ENCODE assay signal across 27 mouse cellular contexts in the genomic region with DNA sequence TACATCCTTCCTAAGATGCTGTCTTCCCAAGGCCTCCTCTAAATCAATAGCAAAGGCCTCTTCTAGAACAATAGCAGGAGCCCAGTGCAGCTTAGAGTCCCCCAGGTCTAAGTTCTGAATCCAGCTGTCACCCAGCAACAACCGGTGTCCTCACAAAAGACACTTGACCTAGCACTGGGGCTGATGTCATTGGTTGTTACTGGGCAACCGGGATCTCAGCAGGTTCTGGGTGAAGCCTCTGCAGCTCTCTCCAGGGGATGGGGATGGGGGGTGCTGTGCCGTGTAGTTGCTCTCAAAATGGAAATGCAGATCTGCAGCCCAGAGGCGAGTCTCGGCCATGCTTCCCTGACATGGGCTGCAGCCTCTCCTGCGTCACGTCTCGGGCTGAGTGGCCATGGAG. TPM values are rescaled to one million over a fixed set of nuclear protein-coding genes. Genes with fewer than 3 reads are reported as not detected.
DNase-seq lines count a peak whose midpoint lies in the region; ATAC-seq and TF ChIP-seq lines count a peak whose summit lies in the region.
"Had no signal": no experiment of that assay in that cellular context is flagged by ENCODE, and none has a peak within 500 bp of the region (broad histone marks: within the 10 kb centered on the region; RNA-seq: fewer than 3 reads in every experiment).

No protein-coding gene starts in this region.

- H3K27ac ChIP-seq in layer of hippocampus, adult 2 months: peak overlapping the region; percentile 70
- peak overlapping the region; percentile 74 for H3K27ac ChIP-seq in hindbrain, embryonic 10.5 days
- peak overlapping the region; percentile 34; the same call in 1 of the 2 replicates for H3K27ac ChIP-seq in hindbrain, embryonic 16.5 days (ENCODE audit: low read depth, low read length)
- H3K27ac ChIP-seq in midbrain, embryonic 16.5 days (ENCODE audit: low read length): peak overlapping the region; percentile 43; the same call in 1 of the 2 replicates
- H3K27ac ChIP-seq: embryonic facial prominence, embryonic 12.5 days; limb, embryonic 10.5 days; liver, embryonic 12.5 days; stomach, postnatal 0 days had no signal

- WGBS in hindbrain, embryonic 10.5 days: 58% methylated on average over 8 of the region's 8 CpGs
- 34% methylated on average over 8 of the region's 8 CpGs for WGBS in hindbrain, embryonic 16.5 days
- 26% methylated on average over 8 of the region's 8 CpGs for WGBS in midbrain, embryonic 16.5 days

- H3K4me3 ChIP-seq in layer of hippocampus, adult 2 months: no peak overlapping the region
- H3K4me3 ChIP-seq in hindbrain, embryonic 10.5 days: no peak overlapping the region
- H3K4me3 ChIP-seq in hindbrain, embryonic 16.5 days (ENCODE audit: low read length): no peak overlapping the region
- no peak overlapping the region for H3K4me3 ChIP-seq in midbrain, embryonic 16.5 days (ENCODE audit: low read depth, low read length)
- H3K4me3 ChIP-seq: embryonic facial prominence, embryonic 12.5 days; limb, embryonic 10.5 days; liver, embryonic 12.5 days; myocyte had no signal

- no peak for DNase-seq in layer of hippocampus, adult 2 months (ENCODE audit: low spot score in 2 of 2)
- DNase-seq in layer of hippocampus, adult 18-20 months (ENCODE audit: low spot score in 2 of 2): no peak
- DNase-seq in hindbrain, embryonic 10.5 days (ENCODE audit: low spot score): peak; percentile 17
- DNase-seq in gastrocnemius, postnatal 4 days (ENCODE audit: low spot score in 2 of 2): no peak
- no peak for DNase-seq in heart, adult 9 months (ENCODE audit: low spot score in 2 of 2)
- no peak for DNase-seq in spleen, postnatal 10 days (ENCODE audit: low spot score in 2 of 2)
- DNase-seq: adrenal gland, postnatal 25 days; cerebellum, adult 9-10 months; gastrocnemius, postnatal 10 days; kidney, adult 9 months; kidney, postnatal 36 days; layer of hippocampus, postnatal 36 days; right cerebral cortex, postnatal 25 days; thymus, postnatal 4 days had no signal

- H3K4me2 ChIP-seq in hindbrain, embryonic 16.5 days (ENCODE audit: low read length): no peak overlapping the region
- H3K4me2 ChIP-seq in midbrain, embryonic 16.5 days (ENCODE audit: low read length): no peak overlapping the region
- H3K4me2 ChIP-seq: embryonic facial prominence, embryonic 12.5 days; liver, embryonic 12.5 days had no signal

- peaks cover 41% of the 10 kb centered on the region for H3K4me1 ChIP-seq in hindbrain, embryonic 10.5 days (replicated peaks)
- peaks cover 3% of the 10 kb centered on the region; the same call in 1 of the 2 replicates for H3K4me1 ChIP-seq in hindbrain, embryonic 16.5 days (ENCODE audit: control insufficient read depth, insufficient read depth, low read depth, low read length)
- H3K4me1 ChIP-seq in midbrain, embryonic 16.5 days (ENCODE audit: control insufficient read depth, insufficient read depth, low read length): peaks cover 3% of the 10 kb centered on the region; the same call in 1 of the 2 replicates
- H3K4me1 ChIP-seq: embryonic facial prominence, embryonic 12.5 days; liver, embryonic 12.5 days had no signal

- no peaks in the 10 kb centered on the region for H3K9me3 ChIP-seq in hindbrain, embryonic 10.5 days
- H3K9me3 ChIP-seq in hindbrain, embryonic 16.5 days (ENCODE audit: control insufficient read depth, low read length): no peaks in the 10 kb centered on the region
- no peaks in the 10 kb centered on the region for H3K9me3 ChIP-seq in midbrain, embryonic 16.5 days (replicated peaks; ENCODE audit: control insufficient read depth, low read length, poor library complexity, severe bottlenecking)
- H3K9me3 ChIP-seq: embryonic facial prominence, embryonic 12.5 days; limb, embryonic 10.5 days; liver, embryonic 12.5 days had no signal

- H3K9ac ChIP-seq in hindbrain, embryonic 16.5 days (ENCODE audit: low read depth, low read length): no peak overlapping the region; the same call in 1 of the 2 replicates
- H3K9ac ChIP-seq in midbrain, embryonic 16.5 days (ENCODE audit: low read depth, low read length): no peak overlapping the region
- H3K9ac ChIP-seq: embryonic facial prominence, embryonic 12.5 days; liver, embryonic 12.5 days had no signal

- H3K27me3 ChIP-seq in hindbrain, embryonic 10.5 days (ENCODE audit: insufficient read depth, poor library complexity, severe bottlenecking): peaks cover 31% of the 10 kb centered on the region
- H3K27me3 ChIP-seq in hindbrain, embryonic 16.5 days (replicated peaks; ENCODE audit: control insufficient read depth, insufficient read depth, low read length): no peaks in the 10 kb centered on the region
- H3K27me3 ChIP-seq in midbrain, embryonic 16.5 days (ENCODE audit: control insufficient read depth, insufficient read depth, low read depth, low read length): no peaks in the 10 kb centered on the region

- 0 out of 2 replicates have a peak, but pooled peaks have one; percentile 26 for ATAC-seq in hindbrain, embryonic 16.5 days
- ATAC-seq in midbrain, embryonic 16.5 days: peak; percentile 57; the same call in 1 of the 2 replicates
- ATAC-seq: activated CD4-positive, CD25-positive, alpha-beta regulatory T cell, adult 4 months; forebrain, embryonic 16.5 days; liver, embryonic 12.5 days; Patski had no signal

- no peaks in the 10 kb centered on the region for H3K36me3 ChIP-seq in hindbrain, embryonic 10.5 days
- H3K36me3 ChIP-seq in hindbrain, embryonic 16.5 days (ENCODE audit: control insufficient read depth, insufficient read depth, low read length): peaks cover 4% of the 10 kb centered on the region
- H3K36me3 ChIP-seq in midbrain, embryonic 16.5 days (ENCODE audit: control insufficient read depth, insufficient read depth, low read length): peaks cover 2% of the 10 kb centered on the region; the same call in 1 of the 2 replicates
- H3K36me3 ChIP-seq: embryonic facial prominence, embryonic 12.5 days; limb, embryonic 10.5 days; liver, embryonic 12.5 days had no signal

- TF ChIP-seq CTCF in layer of hippocampus, adult 2 months (conservative IDR thresholded peaks at IDR 0.05): no peak

RNA-seq across cellular contexts. Expression of a gene that starts 10.2 kb away (rescaled TPM):
- total RNA-seq in layer of hippocampus, adult 2 months (2021): 10 to 100 TPM; 55.5 to 64.8 TPM
- 10 to 100 TPM; 61.7 to 68.7 TPM for total RNA-seq in layer of hippocampus, adult 18-20 months (2021)
- 68.0 and 83.0 TPM in 2 replicates for polyA plus RNA-seq in hindbrain, embryonic 10.5 days (2016; fragmentation: Nextera tagmentation; extraction: Ambion mirVana)
- polyA plus RNA-seq in hindbrain, embryonic 16.5 days (2015; fragmentation: Nextera tagmentation; extraction: Ambion mirVana): 61.8 and 64.9 TPM in 2 replicates
- polyA plus RNA-seq in midbrain, embryonic 16.5 days (2015; fragmentation: Nextera tagmentation; extraction: Ambion mirVana): 69.0 and 76.5 TPM in 2 replicates
- total RNA-seq in gastrocnemius, postnatal 4 days (2021): 10 to 100 TPM; 19.0 to 19.2 TPM

RNA-seq across cellular contexts. Expression of a gene that starts 16.8 kb away (rescaled TPM):
- total RNA-seq in layer of hippocampus, adult 2 months (2021): 100 to 1,000 TPM; 756 to 804 TPM
- total RNA-seq in layer of hippocampus, adult 18-20 months (2021): 100 to 1,000 TPM; 714 to 740 TPM
- polyA plus RNA-seq in hindbrain, embryonic 10.5 days (2016; fragmentation: Nextera tagmentation; extraction: Ambion mirVana): 2.2 and 4.6 TPM in 2 replicates
- polyA plus RNA-seq in hindbrain, embryonic 16.5 days (2015; fragmentation: Nextera tagmentation; extraction: Ambion mirVana): 44.1 and 58.7 TPM in 2 replicates
- polyA plus RNA-seq in midbrain, embryonic 16.5 days (2015; fragmentation: Nextera tagmentation; extraction: Ambion mirVana): 55.0 and 62.1 TPM in 2 replicates
- 1 to 10 TPM; 7.7 to 8.2 TPM for total RNA-seq in gastrocnemius, postnatal 4 days (2021)

RNA-seq across cellular contexts. Expression of a gene that starts 45.5 kb away (rescaled TPM):
- 10 to 100 TPM; 29.2 to 34.8 TPM for total RNA-seq in layer of hippocampus, adult 2 months (2021)
- total RNA-seq in layer of hippocampus, adult 18-20 months (2021): 10 to 100 TPM; 31.9 to 32.8 TPM
- polyA plus RNA-seq in hindbrain, embryonic 10.5 days (2016; fragmentation: Nextera tagmentation; extraction: Ambion mirVana): 2.0 and 5.0 TPM in 2 replicates
- polyA plus RNA-seq in hindbrain, embryonic 16.5 days (2015; fragmentation: Nextera tagmentation; extraction: Ambion mirVana): 4.6 and 4.7 TPM in 2 replicates
- polyA plus RNA-seq in midbrain, embryonic 16.5 days (2015; fragmentation: Nextera tagmentation; extraction: Ambion mirVana): 5.7 and 6.0 TPM in 2 replicates
- 10 to 100 TPM; 60.4 to 61.3 TPM for total RNA-seq in gastrocnemius, postnatal 4 days (2021)

RNA-seq across cellular contexts. Expression of a gene that starts 46.2 kb away (rescaled TPM):
- 10 to 100 TPM; 11.9 to 22.4 TPM for total RNA-seq in layer of hippocampus, adult 2 months (2021)
- total RNA-seq in layer of hippocampus, adult 18-20 months (2021): 10 to 100 TPM; 10.9 to 18.8 TPM
- 0.14 and 0.17 TPM in 2 replicates for polyA plus RNA-seq in hindbrain, embryonic 10.5 days (2016; fragmentation: Nextera tagmentation; extraction: Ambion mirVana)
- 0.41 and 0.67 TPM in 2 replicates for polyA plus RNA-seq in hindbrain, embryonic 16.5 days (2015; fragmentation: Nextera tagmentation; extraction: Ambion mirVana)
- 0.74 and 1.3 TPM in 2 replicates for polyA plus RNA-seq in midbrain, embryonic 16.5 days (2015; fragmentation: Nextera tagmentation; extraction: Ambion mirVana)
- 1 to 10 TPM; 1.3 to 1.5 TPM for total RNA-seq in gastrocnemius, postnatal 4 days (2021)
- total RNA-seq: megakaryocyte progenitor cell, adult 5-6 weeks had no signal
- polyA plus RNA-seq: activated CD4-positive, CD25-positive, alpha-beta regulatory T cell, adult 4 months; C2C12; forebrain, embryonic 16.5 days; heart, postnatal 0 days; limb, embryonic 10.5 days; liver, embryonic 12.5 days; stomach, postnatal 0 days had no signal

RNA-seq across cellular contexts. Expression of a gene that starts 46.7 kb away (rescaled TPM):
- total RNA-seq in layer of hippocampus, adult 2 months (2021): 100 to 1,000 TPM; 336 to 347 TPM
- total RNA-seq in layer of hippocampus, adult 18-20 months (2021): 100 to 1,000 TPM; 321 to 326 TPM
- 20.7 and 26.1 TPM in 2 replicates for polyA plus RNA-seq in hindbrain, embryonic 10.5 days (2016; fragmentation: Nextera tagmentation; extraction: Ambion mirVana)
- polyA plus RNA-seq in hindbrain, embryonic 16.5 days (2015; fragmentation: Nextera tagmentation; extraction: Ambion mirVana): 65.2 and 67.2 TPM in 2 replicates
- polyA plus RNA-seq in midbrain, embryonic 16.5 days (2015; fragmentation: Nextera tagmentation; extraction: Ambion mirVana): 73.2 and 73.7 TPM in 2 replicates
- total RNA-seq in gastrocnemius, postnatal 4 days (2021): 10 to 100 TPM; 58.9 to 59.7 TPM

Comparison
In these comparisons a context has a peak if more than half of its experiments do, and no peak if none do; other contexts are left out.
1. RNA of a gene that starts 16.8 kb away (total RNA-seq): 756 to 804 TPM in layer of hippocampus, adult 2 months and 714 to 740 TPM in layer of hippocampus, adult 18-20 months; 7.7 to 8.2 TPM in gastrocnemius, postnatal 4 days; every median in the first group is over 10 times any median in the second.
2. Peak in every context shown above with its lines, with median percentiles within 50 percentile points of each other: H3K27ac ChIP-seq.